Mouse (Mus musculus) embryonic fibroblast, embryonic 13.5 days (primary cell): ENCODE data around the gene Rdh9. TPM values are rescaled to one million over a fixed set of nuclear protein-coding genes. Genes with fewer than 3 reads are reported as not detected.

Experiments
- H3K27ac ChIP-seq: 2 replicates; pipeline ENCODE4 v1.5.1; 2012; ENCODE audit warnings: low read length, control low read depth, inconsistent platforms; ENCODE audit not compliant: insufficient read depth
- H3K4me1 ChIP-seq: 2 replicates; pipeline ENCODE4 v1.6.1; 2011; ENCODE audit warnings: low read length; ENCODE audit not compliant: control insufficient read depth, insufficient read depth
- H3K4me3 ChIP-seq: 2 replicates; pipeline ENCODE4 v1.5.1; 2011; ENCODE audit warnings: mild to moderate bottlenecking, control low read depth, low read length; ENCODE audit not compliant: insufficient read depth
- CTCF ChIP-seq: IDR thresholded peaks from 2 replicates; pipeline ENCODE4 v1.5.1; 2011; ENCODE audit warnings: mild to moderate bottlenecking, control low read depth, low read length, moderate library complexity, borderline replicate concordance; ENCODE audit not compliant: insufficient read depth
- POLR2A ChIP-seq: IDR thresholded peaks from 2 replicates; pipeline ENCODE4 v1.6.1; 2011; ENCODE audit warnings: low read depth, mild to moderate bottlenecking, control low read depth, low read length, moderate library complexity
- polyA plus RNA-seq: library from polyadenylated mRNA; stranded (reverse); fragments of >200 nt; gene quantifications from 2 replicates; pipeline ENCODE4 v1.2.4, GENCODE M21; 2011; ENCODE audit warnings: low read depth; ENCODE audit not compliant: missing spikeins, insufficient read length

The Rdh9 gene
- 0.76 and 0.78 TPM in 2 replicates for polyA plus RNA-seq

DNA sequence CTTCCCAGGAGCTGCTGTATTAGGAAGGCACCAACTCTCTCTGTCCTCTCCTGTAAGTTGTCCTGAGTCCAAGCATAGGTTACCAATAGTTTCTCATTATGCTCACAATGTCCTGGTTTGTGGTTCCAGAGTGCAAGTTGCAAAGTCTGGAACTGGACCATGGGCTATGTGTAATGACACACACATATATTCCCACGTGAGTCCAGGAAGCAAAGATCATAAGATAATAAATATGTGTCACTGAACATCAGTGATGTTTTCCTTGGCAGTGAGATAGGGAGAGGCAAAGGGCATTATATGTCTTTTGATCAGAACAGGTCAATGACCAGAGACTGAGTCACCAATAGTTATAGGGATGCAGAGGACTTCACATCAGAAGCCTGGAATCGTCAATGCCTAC lies at the start of gene Rdh9:
Gene Rdh9 (plus strand): TSS at position 376 of the 400 bp plus-strand sequence.
- H3K4me3 ChIP-seq: no peak within 1 kb of the TSS
- TF ChIP-seq POLR2A: no peak
- TF ChIP-seq CTCF: no peak
- H3K27ac ChIP-seq: no peak within 1 kb of the TSS
- no peaks in the 10 kb centered on the region for H3K4me1 ChIP-seq

DNA sequence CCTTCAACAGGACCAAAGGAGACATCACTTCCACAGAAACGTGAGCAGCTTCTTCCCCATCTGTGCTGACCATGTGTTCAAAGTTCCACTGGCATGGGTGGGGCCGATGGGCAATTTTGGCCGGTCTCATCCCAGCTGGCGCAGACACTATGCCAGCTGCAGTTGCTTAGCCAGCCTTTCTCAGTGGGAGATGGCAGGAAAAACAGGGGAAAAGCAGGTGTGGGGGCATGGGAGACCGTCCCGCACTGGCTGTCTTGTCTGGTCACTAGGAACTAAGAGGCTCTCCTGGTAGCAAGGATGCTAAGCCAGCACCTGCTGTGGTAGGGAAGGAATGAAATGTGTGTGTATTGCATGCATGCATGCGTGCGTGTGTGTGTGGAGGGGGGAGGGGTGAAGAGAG lies 47.7 kb upstream of the Rdh9 start:
- Histone ChIP-seq H3K4me1 (no peaks in the 10 kb centered on the region), H3K4me3 (no peak overlapping the region), H3K27ac (no peak overlapping the region)
- TF ChIP-seq CTCF: no peak
- no peak for TF ChIP-seq POLR2A

DNA sequence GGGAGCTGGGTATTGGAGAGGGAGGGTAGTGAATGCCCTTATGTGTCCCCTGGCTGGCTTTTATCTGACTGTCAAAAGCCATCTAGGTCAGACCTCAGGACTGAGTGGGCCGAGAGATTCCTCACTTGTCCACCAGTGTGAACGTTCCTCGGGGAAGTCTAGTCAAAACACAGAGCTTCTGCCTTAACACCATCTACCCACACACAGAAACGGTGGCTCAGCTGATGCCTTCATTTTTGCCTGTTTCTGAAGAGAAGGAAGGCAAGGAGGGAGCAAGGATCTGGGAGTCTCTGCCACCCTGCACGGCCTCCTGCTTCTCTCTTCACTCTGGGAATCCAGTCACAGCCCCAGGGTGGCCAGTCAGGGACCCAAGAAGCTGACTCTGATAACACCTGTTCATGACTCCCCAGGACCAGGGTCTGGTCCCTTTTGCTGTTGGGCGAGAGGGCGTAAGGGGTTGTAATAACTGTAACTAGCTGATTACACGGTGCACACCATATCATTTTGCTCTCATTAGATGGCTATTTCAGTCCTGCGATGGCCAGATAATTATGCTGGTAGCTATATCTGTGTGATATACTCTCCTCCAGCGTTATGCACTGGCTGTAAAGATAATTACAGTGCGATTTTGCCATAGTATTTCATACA lies 45.8 kb upstream of the Rdh9 start:
- Histone ChIP-seq H3K4me1 (no peaks in the 10 kb centered on the region), H3K4me3 (no peak overlapping the region), H3K27ac (no peak overlapping the region)
- TF ChIP-seq CTCF (no peak), POLR2A (no peak)

DNA sequence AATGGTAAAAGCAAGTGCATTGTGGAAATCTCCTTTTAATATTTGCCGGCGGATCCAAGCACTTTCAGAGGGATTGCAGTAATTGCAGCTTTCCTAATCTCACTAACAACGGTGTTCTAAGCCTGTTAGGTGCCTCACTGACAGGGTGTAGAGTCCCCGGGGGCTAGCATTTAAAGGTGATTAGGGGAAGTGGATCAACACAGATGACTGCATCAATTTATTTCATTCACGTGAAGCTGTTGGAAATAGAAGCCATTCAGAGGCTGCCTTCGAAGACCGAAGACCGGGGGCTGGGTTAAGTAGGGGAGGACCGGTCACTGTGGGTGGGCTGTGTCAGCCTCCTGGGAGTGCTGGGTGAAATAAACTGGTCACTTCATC lies 45.3 kb upstream of the Rdh9 start:
- Histone ChIP-seq H3K27ac (no peak overlapping the region), H3K4me1 (no peaks in the 10 kb centered on the region), H3K4me3 (no peak overlapping the region)
- TF ChIP-seq POLR2A (no peak), CTCF (no peak)

DNA sequence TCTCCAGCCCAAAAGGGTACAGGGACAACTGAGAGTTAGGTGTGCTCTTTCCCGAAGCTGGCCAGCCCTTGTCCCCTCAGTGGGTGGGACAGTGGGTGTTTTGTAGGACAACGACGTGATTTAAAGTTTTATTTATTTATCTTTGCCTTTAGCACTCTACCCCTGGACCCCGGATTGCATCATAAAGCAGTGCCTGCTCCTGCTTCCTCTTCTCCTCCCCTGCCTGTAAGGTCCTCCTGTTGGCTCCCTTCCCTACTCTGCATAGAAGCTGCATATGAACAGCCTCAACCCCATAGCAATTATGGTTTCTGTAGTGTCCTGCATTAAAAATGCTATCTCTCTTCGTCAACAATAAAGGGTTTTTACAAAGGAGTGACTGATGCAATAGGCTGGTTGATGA lies 44.8 kb upstream of the Rdh9 start:
- H3K27ac ChIP-seq: no peak overlapping the region
- no peak overlapping the region for H3K4me3 ChIP-seq
- H3K4me1 ChIP-seq: no peaks in the 10 kb centered on the region
- TF ChIP-seq CTCF (no peak), POLR2A (no peak)

DNA sequence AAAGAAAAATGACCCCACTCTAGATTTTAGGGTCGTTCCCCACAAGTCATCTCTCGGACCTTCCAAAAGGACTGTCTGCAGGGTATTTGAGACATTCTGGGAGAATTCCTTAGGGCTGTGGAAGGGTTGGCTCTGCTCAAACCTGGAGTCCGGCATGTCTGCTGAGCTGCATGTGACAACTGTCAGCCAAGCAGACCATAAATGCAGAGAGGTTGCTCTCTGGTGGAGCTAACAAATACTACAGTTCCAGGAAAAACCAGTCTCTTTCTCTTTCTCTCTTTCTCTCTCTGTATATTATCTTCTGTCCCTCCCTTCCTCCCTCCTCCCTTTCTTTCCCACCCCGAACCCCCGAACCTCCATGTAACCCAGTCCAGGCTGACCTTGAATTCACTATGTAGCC lies 41.8 kb upstream of the Rdh9 start:
- no peak overlapping the region for H3K4me3 ChIP-seq
- TF ChIP-seq CTCF (0 out of 2 replicates have a peak, but pooled peaks have one; percentile 15), POLR2A (no peak)
- H3K4me1 ChIP-seq: no peaks in the 10 kb centered on the region
- no peak overlapping the region for H3K27ac ChIP-seq

DNA sequence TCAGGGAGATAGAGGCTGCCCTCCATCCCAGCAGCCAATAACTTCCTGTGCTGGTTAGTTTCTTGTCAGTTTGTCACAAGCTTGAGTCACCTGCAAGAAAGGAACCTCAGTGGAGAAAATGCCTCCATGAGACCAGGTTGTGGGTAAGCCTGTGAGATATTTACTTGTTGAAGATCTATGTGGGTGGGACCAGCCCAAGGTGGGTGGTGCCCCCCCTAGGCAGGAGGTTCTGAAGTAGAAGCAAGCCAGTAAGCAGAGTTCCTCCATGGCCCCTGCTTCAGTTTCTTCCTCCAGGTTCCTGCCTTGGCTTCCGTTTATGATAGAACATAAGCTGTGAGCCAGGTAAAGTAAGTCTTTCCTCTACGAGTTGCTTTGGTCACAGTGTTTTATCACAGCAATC lies 39.9 kb upstream of the Rdh9 start:
- TF ChIP-seq POLR2A: no peak
- TF ChIP-seq CTCF: no peak
- Histone ChIP-seq H3K27ac (no peak overlapping the region), H3K4me1 (no peaks in the 10 kb centered on the region), H3K4me3 (no peak overlapping the region)

DNA sequence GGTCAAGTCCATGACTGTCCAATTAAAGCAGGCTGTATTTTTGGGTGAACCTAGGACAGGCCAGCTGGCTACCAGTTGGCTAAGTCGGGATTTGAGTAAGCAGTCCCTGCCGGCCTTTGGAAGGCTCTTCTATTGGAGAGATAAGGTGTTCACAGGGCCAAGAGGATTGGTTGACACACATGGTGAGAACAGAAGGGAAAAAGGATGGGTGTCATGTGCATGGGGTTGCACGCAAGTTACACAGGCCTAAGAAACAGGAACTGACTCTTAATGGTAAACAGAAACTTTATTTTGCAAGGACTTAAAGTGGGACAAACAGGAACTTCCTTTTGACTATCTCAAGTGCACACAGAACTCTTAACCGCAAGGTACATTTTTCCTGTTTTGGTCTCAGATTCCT lies 39.3 kb upstream of the Rdh9 start:
- TF ChIP-seq CTCF (no peak), POLR2A (no peak)
- no peak overlapping the region for H3K27ac ChIP-seq
- no peak overlapping the region for H3K4me3 ChIP-seq
- H3K4me1 ChIP-seq: no peaks in the 10 kb centered on the region

DNA sequence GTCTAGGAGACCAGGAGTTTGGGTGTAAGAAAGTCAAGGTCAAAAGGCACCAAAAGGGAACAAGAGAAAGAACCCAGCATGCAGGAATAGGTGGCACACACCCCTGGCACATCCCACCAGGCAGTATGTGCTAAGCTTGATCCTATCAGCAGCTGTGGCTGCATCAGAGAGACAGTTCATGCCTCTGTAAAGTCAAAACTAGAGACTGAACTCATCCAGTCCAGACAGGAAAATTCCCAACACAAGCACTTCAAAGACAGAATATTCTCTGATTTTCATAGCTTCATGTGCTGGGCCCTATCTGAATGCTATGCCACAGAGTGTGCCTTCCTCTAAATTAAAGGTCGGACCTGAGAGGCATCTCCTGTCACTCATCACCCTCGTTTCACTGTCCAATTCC lies 38.6 kb upstream of the Rdh9 start:
- no peaks in the 10 kb centered on the region for H3K4me1 ChIP-seq
- H3K4me3 ChIP-seq: no peak overlapping the region
- no peak for TF ChIP-seq CTCF
- no peak for TF ChIP-seq POLR2A
- H3K27ac ChIP-seq: no peak overlapping the region

DNA sequence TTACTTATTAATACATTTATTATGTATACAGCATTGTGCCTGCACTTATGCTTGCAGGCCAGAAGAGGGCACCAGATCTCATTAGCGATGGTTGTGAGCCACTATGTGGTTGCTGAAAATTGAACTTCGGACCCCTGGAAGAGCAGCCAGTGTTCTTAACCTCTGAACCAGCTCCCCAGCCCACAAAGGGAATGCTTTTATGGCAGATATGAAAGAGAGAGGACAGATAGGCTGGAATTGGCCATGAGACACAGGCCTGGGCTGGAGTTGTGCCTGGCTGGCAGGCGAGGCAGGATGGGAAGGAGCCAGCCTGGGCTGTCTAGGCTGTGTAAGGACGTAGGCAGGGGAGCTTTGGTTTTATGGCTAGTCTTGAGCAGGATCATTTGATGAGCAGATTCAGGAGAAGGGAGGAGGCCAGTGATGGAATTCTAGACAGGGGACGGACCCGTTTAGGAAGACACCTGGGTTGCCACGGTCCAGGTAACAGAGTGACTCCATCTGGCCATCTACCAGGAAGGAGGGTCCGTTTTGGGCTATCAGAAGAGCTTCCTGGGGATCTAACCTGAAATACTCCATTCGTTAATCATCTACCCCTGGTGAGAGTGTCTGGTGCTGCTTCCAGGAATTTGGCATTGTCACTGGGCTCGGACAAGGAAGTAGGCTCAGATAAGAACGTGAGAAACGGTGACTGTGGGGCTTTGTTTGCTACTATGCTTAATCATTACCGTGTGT lies 37.9 kb upstream of the Rdh9 start:
- TF ChIP-seq POLR2A: no peak
- peak; percentile 58; the same call in 1 of the 2 replicates for TF ChIP-seq CTCF
- Histone ChIP-seq H3K27ac (no peak overlapping the region), H3K4me1 (no peaks in the 10 kb centered on the region), H3K4me3 (no peak overlapping the region)
